Mouse (Mus musculus): ENCODE measurements at regions not wholly inside any gene's neighbourhood (a gene's known extent, or its start where the extent isn't known, plus 50 kb on each side); places are given as distances from the start of the nearest gene placed in this dataset. TPM values are rescaled to one million over a fixed set of nuclear protein-coding genes. Genes with fewer than 3 reads are reported as not detected.

GRCm38 (mm10) chr13:7093072-7093649 lies 444.6 kb upstream of the Pfkp start:
- no peaks in the 10 kb centered on the region for H3K9me3 ChIP-seq (ENCODE audit: control insufficient read depth, low read length)
- 51% methylated on average over 11 of the region's 11 CpGs for WGBS
- H3K4me3 ChIP-seq (ENCODE audit: low read length) = no peak overlapping the region
- no peaks in the 10 kb centered on the region for H3K27me3 ChIP-seq (replicated peaks; ENCODE audit: control insufficient read depth, insufficient read depth, low read length)
- H3K4me2 ChIP-seq (ENCODE audit: low read length) = peak overlapping the region; percentile 23; the same call in 1 of the 2 replicates
- peak; percentile 81 for ATAC-seq
- H3K9ac ChIP-seq (ENCODE audit: low read depth, low read length) = 0 out of 2 replicates have a peak overlapping the region, but pooled peaks have one; percentile 27
- H3K4me1 ChIP-seq (ENCODE audit: control insufficient read depth, insufficient read depth, low read depth, low read length) = peaks cover 3% of the 10 kb centered on the region
- H3K36me3 ChIP-seq (ENCODE audit: control insufficient read depth, insufficient read depth, low read length) = no peaks in the 10 kb centered on the region
- no peak overlapping the region for H3K27ac ChIP-seq (ENCODE audit: low read depth, low read length)

DNA sequence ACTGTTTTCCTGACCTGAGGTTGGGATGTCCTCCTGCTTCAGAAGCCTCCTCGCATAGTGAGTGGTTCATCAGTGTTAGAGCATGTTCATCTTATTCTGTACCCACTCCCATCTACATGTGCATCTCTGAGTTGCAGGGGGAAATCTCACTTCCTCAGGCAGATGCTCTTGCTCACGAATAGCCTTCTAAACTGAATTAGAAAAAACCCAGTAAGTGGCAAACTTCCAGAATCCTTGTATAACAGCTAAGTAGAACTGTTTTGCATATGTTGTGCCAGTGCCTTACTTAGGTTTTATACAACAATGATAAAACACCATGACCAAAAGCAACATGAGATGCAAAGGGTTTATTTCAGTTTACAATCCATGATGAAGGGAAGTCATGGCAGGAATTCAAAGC lies 442.3 kb upstream of the Pfkp start:
- 82% methylated on average over 2 of the region's 2 CpGs for WGBS
- H3K4me2 ChIP-seq (ENCODE audit: low read length) = no peak overlapping the region
- H3K9ac ChIP-seq (ENCODE audit: low read depth, low read length) = no peak overlapping the region
- no peaks in the 10 kb centered on the region for H3K27me3 ChIP-seq (replicated peaks; ENCODE audit: control insufficient read depth, insufficient read depth, low read length)
- H3K36me3 ChIP-seq (ENCODE audit: control insufficient read depth, insufficient read depth, low read length) = no peaks in the 10 kb centered on the region
- ATAC-seq = no peak
- H3K27ac ChIP-seq (ENCODE audit: low read depth, low read length) = no peak overlapping the region
- H3K4me3 ChIP-seq (ENCODE audit: low read length) = no peak overlapping the region
- no peaks in the 10 kb centered on the region for H3K9me3 ChIP-seq (ENCODE audit: control insufficient read depth, low read length)
- peaks cover 3% of the 10 kb centered on the region for H3K4me1 ChIP-seq (ENCODE audit: control insufficient read depth, insufficient read depth, low read depth, low read length)

DNA sequence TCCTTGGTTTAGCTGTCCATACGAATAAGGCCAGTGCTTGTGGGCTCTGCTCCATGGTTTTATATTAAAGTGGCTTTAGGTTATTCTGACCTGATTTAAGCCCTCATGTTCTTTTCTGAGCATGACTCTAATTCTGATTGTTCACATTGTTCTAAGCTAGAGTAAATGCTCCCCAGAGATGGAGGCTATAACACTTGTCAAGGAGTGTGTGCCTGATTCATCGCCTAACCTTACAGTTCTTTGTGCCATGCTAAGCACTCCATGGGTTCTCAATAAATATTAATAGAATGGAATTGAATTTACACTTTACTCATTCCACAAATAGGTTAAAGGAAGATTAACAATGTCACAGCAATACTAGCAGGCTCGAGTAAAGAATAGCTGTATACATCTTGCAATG lies 417.6 kb upstream of the Pfkp start:
- Histone ChIP-seq H3K4me3 (ENCODE audit: low read length) (no peak overlapping the region), H3K27me3 (replicated peaks; ENCODE audit: control insufficient read depth, insufficient read depth, low read length) (no peaks in the 10 kb centered on the region), H3K9ac (ENCODE audit: low read depth, low read length) (no peak overlapping the region), H3K27ac (ENCODE audit: low read depth, low read length) (no peak overlapping the region), H3K36me3 (ENCODE audit: control insufficient read depth, insufficient read depth, low read length) (no peaks in the 10 kb centered on the region), H3K9me3 (ENCODE audit: control insufficient read depth, low read length) (no peaks in the 10 kb centered on the region), H3K4me2 (ENCODE audit: low read length) (no peak overlapping the region), H3K4me1 (ENCODE audit: control insufficient read depth, insufficient read depth, low read depth, low read length) (no peaks in the 10 kb centered on the region)
- ATAC-seq = no peak
- WGBS = 66% methylated on average over 3 of the region's 3 CpGs

DNA sequence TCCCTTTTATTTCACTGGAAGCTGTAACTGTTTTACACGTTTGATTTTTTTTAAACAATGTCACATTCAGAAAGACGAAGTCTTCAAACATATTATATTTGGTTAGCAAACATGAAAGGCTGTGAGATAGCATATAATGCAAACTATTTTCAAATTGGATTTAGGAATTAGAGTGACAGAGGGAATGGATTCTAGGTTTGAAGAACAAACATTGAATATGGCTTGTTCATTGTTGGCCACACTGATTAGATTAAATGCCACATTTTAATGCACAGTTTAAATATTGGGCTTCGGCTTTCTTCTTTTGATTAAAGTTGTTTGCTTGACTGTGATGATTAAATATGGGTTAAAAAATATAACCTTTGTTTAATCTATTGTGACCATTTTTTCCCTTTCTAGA lies 415.1 kb upstream of the Pfkp start:
- ATAC-seq = no peak
- Histone ChIP-seq H3K4me3 (ENCODE audit: low read length) (no peak overlapping the region), H3K4me2 (ENCODE audit: low read length) (no peak overlapping the region), H3K27me3 (replicated peaks; ENCODE audit: control insufficient read depth, insufficient read depth, low read length) (no peaks in the 10 kb centered on the region), H3K4me1 (ENCODE audit: control insufficient read depth, insufficient read depth, low read depth, low read length) (no peaks in the 10 kb centered on the region), H3K27ac (ENCODE audit: low read depth, low read length) (no peak overlapping the region), H3K9ac (ENCODE audit: low read depth, low read length) (no peak overlapping the region), H3K36me3 (ENCODE audit: control insufficient read depth, insufficient read depth, low read length) (no peaks in the 10 kb centered on the region), H3K9me3 (ENCODE audit: control insufficient read depth, low read length) (no peaks in the 10 kb centered on the region)
- 86% methylated on average over 3 of the region's 3 CpGs for WGBS

GRCm38 (mm10) chr13:7057545-7057944 lies 409.0 kb upstream of the Pfkp start:
- no peaks in the 10 kb centered on the region for H3K27me3 ChIP-seq (replicated peaks; ENCODE audit: control insufficient read depth, insufficient read depth, low read length)
- H3K4me3 ChIP-seq (ENCODE audit: low read length) = no peak overlapping the region
- H3K36me3 ChIP-seq (ENCODE audit: control insufficient read depth, insufficient read depth, low read length) = no peaks in the 10 kb centered on the region
- no peaks in the 10 kb centered on the region for H3K9me3 ChIP-seq (ENCODE audit: control insufficient read depth, low read length)
- no peak overlapping the region for H3K27ac ChIP-seq (ENCODE audit: low read depth, low read length)
- H3K4me2 ChIP-seq (ENCODE audit: low read length) = no peak overlapping the region
- ATAC-seq = peak; percentile 37
- no peak overlapping the region for H3K9ac ChIP-seq (ENCODE audit: low read depth, low read length)
- no peaks in the 10 kb centered on the region for H3K4me1 ChIP-seq (ENCODE audit: control insufficient read depth, insufficient read depth, low read depth, low read length)
- WGBS = 67% methylated on average over 8 of the region's 8 CpGs

Small RNAs in the stretch of these regions (microRNA-seq; reads per million reads assigned to microRNA genes)
- gene Gm22689 = not detected

All from hindbrain, embryonic 16.5 days (tissue).